Mouse (Mus musculus): Measurements from ENCODE around the gene Cyp2d22. TPM values are rescaled to one million over a fixed set of nuclear protein-coding genes. Genes with fewer than 3 reads are reported as not detected.

The Cyp2d22 gene
- polyA plus RNA-seq, 1 experiment: 4.4 TPM

GRCm38 (mm10) chr15:82341675-82342542, 38.2 kb downstream of the Cyp2d22 start:
- peak overlapping the region; percentile 9; the same call in 1 of the 2 replicates for H3K27ac ChIP-seq (ENCODE audit: insufficient read depth, low read length)
- peaks cover 5% of the 10 kb centered on the region; the same call in 1 of the 2 replicates for H3K4me1 ChIP-seq (ENCODE audit: control insufficient read depth, insufficient read depth, low read length)
- H3K4me3 ChIP-seq (ENCODE audit: insufficient read depth, low read length): peak overlapping the region; percentile 30
- TF ChIP-seq CTCF (IDR thresholded peaks at IDR 0.05; ENCODE audit: borderline replicate concordance, insufficient read depth, low read length) (no peak), POLR2A (IDR thresholded peaks at IDR 0.05; ENCODE audit: low read depth, low read length) (no peak)

- H3K27ac ChIP-seq (ENCODE audit: insufficient read depth, low read length): peak overlapping the region; percentile 9; the same call in 1 of the 2 replicates
- H3K4me3 ChIP-seq (ENCODE audit: insufficient read depth, low read length): peak overlapping the region; percentile 30
- peaks cover 5% of the 10 kb centered on the region; the same call in 1 of the 2 replicates for H3K4me1 ChIP-seq (ENCODE audit: control insufficient read depth, insufficient read depth, low read length)
- TF ChIP-seq CTCF (IDR thresholded peaks at IDR 0.05; ENCODE audit: borderline replicate concordance, insufficient read depth, low read length) (no peak), POLR2A (IDR thresholded peaks at IDR 0.05; ENCODE audit: low read depth, low read length) (peak; percentile 70)
These were observed 39.0 kb downstream of the Cyp2d22 start for GRCm38 (mm10) chr15:82341036-82341501.

GRCm38 (mm10) chr15:82340414-82341035, 39.5 kb downstream of the Cyp2d22 start:
- TF ChIP-seq CTCF (IDR thresholded peaks at IDR 0.05; ENCODE audit: borderline replicate concordance, insufficient read depth, low read length): no peak
- no peak for TF ChIP-seq POLR2A (IDR thresholded peaks at IDR 0.05; ENCODE audit: low read depth, low read length)
- no peak overlapping the region for H3K27ac ChIP-seq (ENCODE audit: insufficient read depth, low read length)
- H3K4me3 ChIP-seq (ENCODE audit: insufficient read depth, low read length): peak overlapping the region; percentile 30; the same call in 1 of the 2 replicates
- peaks cover 5% of the 10 kb centered on the region; the same call in 1 of the 2 replicates for H3K4me1 ChIP-seq (ENCODE audit: control insufficient read depth, insufficient read depth, low read length)

- no peak for TF ChIP-seq POLR2A (IDR thresholded peaks at IDR 0.05; ENCODE audit: low read depth, low read length)
- no peak for TF ChIP-seq CTCF (IDR thresholded peaks at IDR 0.05; ENCODE audit: borderline replicate concordance, insufficient read depth, low read length)
- Histone ChIP-seq H3K4me1 (ENCODE audit: control insufficient read depth, insufficient read depth, low read length) (peaks cover 5% of the 10 kb centered on the region; the same call in 1 of the 2 replicates), H3K27ac (ENCODE audit: insufficient read depth, low read length) (no peak overlapping the region), H3K4me3 (ENCODE audit: insufficient read depth, low read length) (no peak overlapping the region)
These were observed 40.3 kb downstream of the Cyp2d22 start for GRCm38 (mm10) chr15:82339634-82340254.

GRCm38 (mm10) chr15:82339150-82339549, 40.9 kb downstream of the Cyp2d22 start:
- no peak overlapping the region for H3K27ac ChIP-seq (ENCODE audit: insufficient read depth, low read length)
- no peak for TF ChIP-seq CTCF (IDR thresholded peaks at IDR 0.05; ENCODE audit: borderline replicate concordance, insufficient read depth, low read length)
- no peak for TF ChIP-seq POLR2A (IDR thresholded peaks at IDR 0.05; ENCODE audit: low read depth, low read length)
- 0 out of 2 replicates have a peak overlapping the region, but pooled peaks have one; percentile 17 for H3K4me3 ChIP-seq (ENCODE audit: insufficient read depth, low read length)
- peaks cover 5% of the 10 kb centered on the region; the same call in 1 of the 2 replicates for H3K4me1 ChIP-seq (ENCODE audit: control insufficient read depth, insufficient read depth, low read length)

- Histone ChIP-seq H3K4me1 (ENCODE audit: control insufficient read depth, insufficient read depth, low read length) (peaks cover 5% of the 10 kb centered on the region; the same call in 1 of the 2 replicates), H3K4me3 (ENCODE audit: insufficient read depth, low read length) (peak within 1 kb of the TSS; percentile 61), H3K27ac (ENCODE audit: insufficient read depth, low read length) (no peak within 1 kb of the TSS)
- TF ChIP-seq CTCF (IDR thresholded peaks at IDR 0.05; ENCODE audit: borderline replicate concordance, insufficient read depth, low read length) (no peak), POLR2A (IDR thresholded peaks at IDR 0.05; ENCODE audit: low read depth, low read length) (peak; percentile 57; the same call in 1 of the 2 replicates)
These were observed 41.4 kb downstream of the Cyp2d22 start, which contains the start of the genes Naga, Pheta2 and Smdt1 for GRCm38 (mm10) chr15:82338593-82339112. Gene Naga, minus strand, starts transcription at chr15:82338925. Gene Pheta2, plus strand, starts transcription at chr15:82338942. Gene Smdt1, plus strand, starts transcription at chr15:82338959.

GRCm38 (mm10) chr15:82337875-82338274, 42.2 kb downstream of the Cyp2d22 start:
- H3K4me3 ChIP-seq (ENCODE audit: insufficient read depth, low read length): peak overlapping the region; percentile 61
- no peak overlapping the region for H3K27ac ChIP-seq (ENCODE audit: insufficient read depth, low read length)
- H3K4me1 ChIP-seq (ENCODE audit: control insufficient read depth, insufficient read depth, low read length): peaks cover 5% of the 10 kb centered on the region; the same call in 1 of the 2 replicates
- TF ChIP-seq POLR2A (IDR thresholded peaks at IDR 0.05; ENCODE audit: low read depth, low read length) (no peak), CTCF (IDR thresholded peaks at IDR 0.05; ENCODE audit: borderline replicate concordance, insufficient read depth, low read length) (no peak)

- Histone ChIP-seq H3K27ac (ENCODE audit: insufficient read depth, low read length) (no peak overlapping the region), H3K4me3 (ENCODE audit: insufficient read depth, low read length) (no peak overlapping the region), H3K4me1 (ENCODE audit: control insufficient read depth, insufficient read depth, low read length) (peaks cover 5% of the 10 kb centered on the region; the same call in 1 of the 2 replicates)
- TF ChIP-seq CTCF (IDR thresholded peaks at IDR 0.05; ENCODE audit: borderline replicate concordance, insufficient read depth, low read length) (no peak), POLR2A (IDR thresholded peaks at IDR 0.05; ENCODE audit: low read depth, low read length) (no peak)
These were observed 43.4 kb downstream of the Cyp2d22 start for GRCm38 (mm10) chr15:82336629-82337028.

- peaks cover 5% of the 10 kb centered on the region; the same call in 1 of the 2 replicates for H3K4me1 ChIP-seq (ENCODE audit: control insufficient read depth, insufficient read depth, low read length)
- H3K4me3 ChIP-seq (ENCODE audit: insufficient read depth, low read length): no peak overlapping the region
- TF ChIP-seq POLR2A (IDR thresholded peaks at IDR 0.05; ENCODE audit: low read depth, low read length) (no peak), CTCF (IDR thresholded peaks at IDR 0.05; ENCODE audit: borderline replicate concordance, insufficient read depth, low read length) (no peak)
- H3K27ac ChIP-seq (ENCODE audit: insufficient read depth, low read length): no peak overlapping the region
These were observed 44.9 kb downstream of the Cyp2d22 start for GRCm38 (mm10) chr15:82335194-82335593.
